Mouse (Mus musculus): Measurements from ENCODE around the gene Dynlt1c. TPM values are rescaled to one million over a fixed set of nuclear protein-coding genes. Genes with fewer than 3 reads are reported as not detected.
"Not testable (repeated sequence)": the region's sequence is repeated elsewhere in the genome, so short reads cannot be mapped to it uniquely, and the experiment has no call there.

Gene Dynlt1c
- polyA plus RNA-seq, 1 experiment from 2014 or later = 8.9 TPM

DNA sequence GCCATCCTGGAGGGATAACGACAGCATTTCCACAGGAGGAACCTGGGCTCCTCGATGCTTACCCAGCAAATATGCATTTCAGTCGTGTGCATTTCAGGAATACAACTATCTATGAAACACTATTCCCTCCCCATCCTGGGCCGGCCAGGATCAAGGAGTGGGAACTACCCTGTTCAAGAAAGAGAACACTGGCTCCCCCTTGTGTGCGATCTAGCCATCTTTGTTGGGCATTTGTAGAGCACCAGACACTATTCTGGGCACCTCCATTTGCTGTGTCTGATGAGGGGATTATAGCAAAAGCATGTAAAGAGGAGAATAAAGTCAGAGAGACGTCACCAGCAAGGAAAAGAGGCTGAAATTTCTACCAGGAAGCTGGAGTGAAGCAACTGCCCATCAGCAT, 12.8 kb upstream of the Dynlt1c start:
- H3K9ac ChIP-seq (ENCODE audit: low read depth, low read length); H3K36me3 ChIP-seq (ENCODE audit: control insufficient read depth, insufficient read depth); H3K4me2 ChIP-seq (replicated peaks; ENCODE audit: low read depth); H3K9me3 ChIP-seq (ENCODE audit: control insufficient read depth); H3K27ac ChIP-seq (ENCODE audit: low read depth, low read length); H3K4me1 ChIP-seq (replicated peaks; ENCODE audit: control insufficient read depth, insufficient read depth, low read length); ATAC-seq; H3K27me3 ChIP-seq (replicated peaks; ENCODE audit: control insufficient read depth, insufficient read depth, low read length); H3K4me3 ChIP-seq (ENCODE audit: low read depth, low read length): not testable (repeated sequence)
- WGBS = no CpG with 5 or more reads among the region's 6 CpGs

DNA sequence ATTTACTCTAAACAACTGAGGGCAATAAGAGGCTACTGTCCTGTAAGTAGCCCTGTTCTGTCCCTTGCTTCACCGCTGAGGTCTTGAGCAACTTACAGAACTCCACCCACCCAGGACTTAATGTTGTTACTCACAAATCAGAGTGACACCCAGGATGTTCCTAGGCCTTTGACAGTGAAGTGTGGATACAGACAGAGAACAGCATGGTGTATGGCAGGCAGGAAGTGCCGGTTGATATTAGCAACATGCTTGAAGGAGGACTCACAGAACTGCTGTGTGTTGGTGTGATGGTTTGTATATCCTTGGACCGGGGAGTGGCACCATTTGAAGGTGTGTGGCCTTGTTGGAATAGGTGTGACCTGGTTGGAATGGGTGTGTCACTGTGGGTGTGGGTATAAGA, 9.4 kb upstream of the Dynlt1c start:
- H3K27ac ChIP-seq (ENCODE audit: low read depth, low read length); H3K36me3 ChIP-seq (ENCODE audit: control insufficient read depth, insufficient read depth); H3K4me2 ChIP-seq (replicated peaks; ENCODE audit: low read depth); H3K9me3 ChIP-seq (ENCODE audit: control insufficient read depth); ATAC-seq; H3K9ac ChIP-seq (ENCODE audit: low read depth, low read length); H3K4me3 ChIP-seq (ENCODE audit: low read depth, low read length); H3K4me1 ChIP-seq (replicated peaks; ENCODE audit: control insufficient read depth, insufficient read depth, low read length); H3K27me3 ChIP-seq (replicated peaks; ENCODE audit: control insufficient read depth, insufficient read depth, low read length): not testable (repeated sequence)
- WGBS = 86% methylated on average over 2 of the region's 3 CpGs

DNA sequence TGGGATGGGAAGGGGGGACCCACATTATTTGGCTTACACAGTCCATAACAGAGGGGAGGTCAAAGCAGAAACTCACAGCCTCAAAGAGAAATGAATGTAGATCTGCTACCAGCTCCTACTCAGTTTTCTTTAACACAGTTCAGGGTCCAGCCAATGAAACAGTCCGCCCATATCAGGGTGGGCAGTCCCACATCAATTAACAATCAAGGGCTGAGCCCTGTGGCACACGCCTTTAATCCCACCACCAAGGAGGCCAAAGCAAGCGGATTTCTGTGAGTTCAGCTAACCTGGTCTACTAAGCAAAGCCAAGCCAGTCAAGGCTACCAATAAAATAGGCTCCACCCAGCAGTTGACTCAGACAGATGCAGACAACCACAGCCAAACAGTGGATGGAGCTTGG, 7.6 kb upstream of the Dynlt1c start:
- 67% methylated on average over 3 of the region's 3 CpGs for WGBS
- not testable (repeated sequence) for H3K9me3 ChIP-seq (ENCODE audit: control insufficient read depth); H3K9ac ChIP-seq (ENCODE audit: low read depth, low read length); H3K4me3 ChIP-seq (ENCODE audit: low read depth, low read length); ATAC-seq; H3K27me3 ChIP-seq (replicated peaks; ENCODE audit: control insufficient read depth, insufficient read depth, low read length); H3K27ac ChIP-seq (ENCODE audit: low read depth, low read length); H3K36me3 ChIP-seq (ENCODE audit: control insufficient read depth, insufficient read depth); H3K4me1 ChIP-seq (replicated peaks; ENCODE audit: control insufficient read depth, insufficient read depth, low read length); H3K4me2 ChIP-seq (replicated peaks; ENCODE audit: low read depth)

GRCm38 (mm10) chr17:6595776-6596497, 5.5 kb upstream of the Dynlt1c start:
- not testable (repeated sequence) for H3K4me3 ChIP-seq (ENCODE audit: low read depth, low read length); H3K9me3 ChIP-seq (ENCODE audit: control insufficient read depth); H3K4me1 ChIP-seq (replicated peaks; ENCODE audit: control insufficient read depth, insufficient read depth, low read length); ATAC-seq; H3K36me3 ChIP-seq (ENCODE audit: control insufficient read depth, insufficient read depth); H3K27me3 ChIP-seq (replicated peaks; ENCODE audit: control insufficient read depth, insufficient read depth, low read length); H3K4me2 ChIP-seq (replicated peaks; ENCODE audit: low read depth); H3K9ac ChIP-seq (ENCODE audit: low read depth, low read length); H3K27ac ChIP-seq (ENCODE audit: low read depth, low read length)
- 9% methylated on average over 4 of the region's 15 CpGs for WGBS

DNA sequence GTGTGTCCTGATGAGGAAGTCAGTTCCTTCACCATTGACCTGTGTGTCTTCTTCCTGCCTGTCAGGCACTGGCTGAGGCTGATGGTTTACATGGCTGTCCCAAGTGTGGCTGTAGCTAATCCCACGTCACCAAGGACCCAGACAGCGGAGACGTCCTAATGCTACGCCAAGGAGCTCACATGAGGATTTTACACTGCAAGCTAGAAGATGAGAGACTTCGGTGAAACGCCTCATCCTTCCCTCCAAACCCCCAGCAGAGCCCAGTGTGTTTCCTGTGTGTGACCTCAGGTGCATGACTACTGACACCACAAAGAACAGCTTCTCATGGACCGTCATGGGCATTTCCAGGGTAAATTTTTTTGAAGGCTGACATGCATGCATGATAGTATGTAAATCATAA, 3.1 kb upstream of the Dynlt1c start:
- not testable (repeated sequence) for H3K27me3 ChIP-seq (replicated peaks; ENCODE audit: control insufficient read depth, insufficient read depth, low read length); H3K4me1 ChIP-seq (replicated peaks; ENCODE audit: control insufficient read depth, insufficient read depth, low read length); H3K4me3 ChIP-seq (ENCODE audit: low read depth, low read length); H3K4me2 ChIP-seq (replicated peaks; ENCODE audit: low read depth); H3K9ac ChIP-seq (ENCODE audit: low read depth, low read length); H3K27ac ChIP-seq (ENCODE audit: low read depth, low read length); H3K36me3 ChIP-seq (ENCODE audit: control insufficient read depth, insufficient read depth); H3K9me3 ChIP-seq (ENCODE audit: control insufficient read depth); ATAC-seq
- 92% methylated on average over 6 of the region's 7 CpGs for WGBS

- not testable (repeated sequence) for H3K27me3 ChIP-seq (replicated peaks; ENCODE audit: control insufficient read depth, insufficient read depth, low read length); H3K9ac ChIP-seq (ENCODE audit: low read depth, low read length); H3K27ac ChIP-seq (ENCODE audit: low read depth, low read length); H3K9me3 ChIP-seq (ENCODE audit: control insufficient read depth); H3K4me2 ChIP-seq (replicated peaks; ENCODE audit: low read depth); ATAC-seq; H3K4me1 ChIP-seq (replicated peaks; ENCODE audit: control insufficient read depth, insufficient read depth, low read length); H3K36me3 ChIP-seq (ENCODE audit: control insufficient read depth, insufficient read depth); H3K4me3 ChIP-seq (ENCODE audit: low read depth, low read length)
- 86% methylated on average over 5 of the region's 8 CpGs for WGBS
Observed at GRCm38 (mm10) chr17:6600216-6600911, 1.1 kb upstream of the Dynlt1c start.

DNA sequence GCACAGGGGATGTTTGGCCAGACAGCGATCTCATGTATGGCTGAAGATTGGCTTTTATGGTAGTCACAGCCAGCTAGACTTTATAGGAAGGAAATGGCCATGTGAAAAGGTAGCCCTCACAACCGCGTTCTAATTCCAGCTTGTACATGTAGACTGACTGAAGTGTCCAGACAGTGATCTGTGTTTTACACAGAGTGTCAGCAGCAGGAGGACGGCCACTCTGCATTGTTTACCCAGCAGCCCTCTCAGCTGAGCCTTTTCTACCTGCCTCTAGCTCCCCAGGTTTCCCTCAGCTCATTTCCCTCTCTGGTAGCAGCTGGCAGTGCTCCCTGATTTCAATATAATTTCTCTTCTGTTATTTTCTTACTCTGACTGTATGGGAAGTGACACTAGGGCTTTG, 734 bp downstream of the Dynlt1c start:
- WGBS = 3% methylated on average over 3 of the region's 4 CpGs
- ATAC-seq; H3K4me2 ChIP-seq (replicated peaks; ENCODE audit: low read depth); H3K9me3 ChIP-seq (ENCODE audit: control insufficient read depth); H3K4me3 ChIP-seq (ENCODE audit: low read depth, low read length); H3K9ac ChIP-seq (ENCODE audit: low read depth, low read length); H3K27ac ChIP-seq (ENCODE audit: low read depth, low read length); H3K27me3 ChIP-seq (replicated peaks; ENCODE audit: control insufficient read depth, insufficient read depth, low read length); H3K4me1 ChIP-seq (replicated peaks; ENCODE audit: control insufficient read depth, insufficient read depth, low read length); H3K36me3 ChIP-seq (ENCODE audit: control insufficient read depth, insufficient read depth): not testable (repeated sequence)

- H3K27me3 ChIP-seq (replicated peaks; ENCODE audit: control insufficient read depth, insufficient read depth, low read length); ATAC-seq; H3K4me1 ChIP-seq (replicated peaks; ENCODE audit: control insufficient read depth, insufficient read depth, low read length); H3K36me3 ChIP-seq (ENCODE audit: control insufficient read depth, insufficient read depth); H3K9ac ChIP-seq (ENCODE audit: low read depth, low read length); H3K4me2 ChIP-seq (replicated peaks; ENCODE audit: low read depth); H3K9me3 ChIP-seq (ENCODE audit: control insufficient read depth); H3K27ac ChIP-seq (ENCODE audit: low read depth, low read length); H3K4me3 ChIP-seq (ENCODE audit: low read depth, low read length): not testable (repeated sequence)
- WGBS = 57% methylated on average over 1 of the region's 1 CpGs
Observed at GRCm38 (mm10) chr17:6605347-6605746, 3.9 kb downstream of the Dynlt1c start.

GRCm38 (mm10) chr17:6613524-6613923, 12.1 kb downstream of the Dynlt1c start:
- 89% methylated on average over 11 of the region's 14 CpGs for WGBS
- H3K4me2 ChIP-seq (replicated peaks; ENCODE audit: low read depth); H3K4me1 ChIP-seq (replicated peaks; ENCODE audit: control insufficient read depth, insufficient read depth, low read length); H3K9ac ChIP-seq (ENCODE audit: low read depth, low read length); H3K4me3 ChIP-seq (ENCODE audit: low read depth, low read length); H3K27me3 ChIP-seq (replicated peaks; ENCODE audit: control insufficient read depth, insufficient read depth, low read length); ATAC-seq; H3K27ac ChIP-seq (ENCODE audit: low read depth, low read length); H3K36me3 ChIP-seq (ENCODE audit: control insufficient read depth, insufficient read depth); H3K9me3 ChIP-seq (ENCODE audit: control insufficient read depth): not testable (repeated sequence)
